Mouse (Mus musculus) midbrain, embryonic 12.5 days (tissue): ENCODE measurements around the gene Smcr8. TPM values are rescaled to one million over a fixed set of nuclear protein-coding genes. Genes with fewer than 3 reads are reported as not detected.

ENCODE experiments used
- ATAC-seq: fragments of 200-750 bp; cut with Nextera tagmentation; 2 replicates; pipeline ENCODE4 v1.8.0; 2017; ENCODE audit warnings: low read depth, moderate TSS enrichment, moderate library complexity; ENCODE audit not compliant: low FRiP score
- H3K27ac ChIP-seq: fragments of 300-500 bp; sonication (generic); replicated peaks from 2 replicates; pipeline ENCODE4 v1.5.1; 2016; ENCODE audit warnings: mild to moderate bottlenecking
- H3K27me3 ChIP-seq: fragments of 300-500 bp; sonication (generic); 2 replicates; pipeline ENCODE4 v1.6.1; 2016; ENCODE audit warnings: mild to moderate bottlenecking
- H3K36me3 ChIP-seq: fragments of 300-500 bp; sonication (generic); 2 replicates; pipeline ENCODE4 v1.6.1; 2016
- H3K4me1 ChIP-seq: fragments of 300-500 bp; sonication (generic); 2 replicates; pipeline ENCODE4 v1.6.1; 2016
- H3K4me2 ChIP-seq: fragments of 300-500 bp; sonication (generic); replicated peaks from 2 replicates; pipeline ENCODE4 v1.6.1; 2016; ENCODE audit warnings: mild to moderate bottlenecking, moderate library complexity
- H3K4me3 ChIP-seq: fragments of 300-500 bp; sonication (generic); 2 replicates; pipeline ENCODE4 v1.5.1; 2016; ENCODE audit warnings: mild to moderate bottlenecking
- H3K9ac ChIP-seq: fragments of 300-500 bp; sonication (generic); replicated peaks from 2 replicates; pipeline ENCODE4 v1.6.1; 2016; ENCODE audit warnings: mild to moderate bottlenecking, moderate library complexity
- H3K9me3 ChIP-seq: fragments of 300-500 bp; sonication (generic); 2 replicates; pipeline ENCODE4 v1.6.1; 2016; ENCODE audit warnings: mild to moderate bottlenecking
- WGBS: fragments of 180-500 bp; shearing (Covaris S2); methylation state at CpG from one replicate; pipeline ENCODE4 v1.1.7; 2016; 5-methylcytosine and 5-hydroxymethylcytosine counted together
- polyA plus RNA-seq: library from polyadenylated mRNA; unstranded; fragments of >200 nt; fragmentation: Nextera tagmentation; extraction: Ambion mirVana; gene quantifications from 2 replicates; pipeline ENCODE4 v1.2.1, GENCODE M21; 2016

Smcr8 gene
- polyA plus RNA-seq = 11.3 and 11.6 TPM in 2 replicates

DNA sequence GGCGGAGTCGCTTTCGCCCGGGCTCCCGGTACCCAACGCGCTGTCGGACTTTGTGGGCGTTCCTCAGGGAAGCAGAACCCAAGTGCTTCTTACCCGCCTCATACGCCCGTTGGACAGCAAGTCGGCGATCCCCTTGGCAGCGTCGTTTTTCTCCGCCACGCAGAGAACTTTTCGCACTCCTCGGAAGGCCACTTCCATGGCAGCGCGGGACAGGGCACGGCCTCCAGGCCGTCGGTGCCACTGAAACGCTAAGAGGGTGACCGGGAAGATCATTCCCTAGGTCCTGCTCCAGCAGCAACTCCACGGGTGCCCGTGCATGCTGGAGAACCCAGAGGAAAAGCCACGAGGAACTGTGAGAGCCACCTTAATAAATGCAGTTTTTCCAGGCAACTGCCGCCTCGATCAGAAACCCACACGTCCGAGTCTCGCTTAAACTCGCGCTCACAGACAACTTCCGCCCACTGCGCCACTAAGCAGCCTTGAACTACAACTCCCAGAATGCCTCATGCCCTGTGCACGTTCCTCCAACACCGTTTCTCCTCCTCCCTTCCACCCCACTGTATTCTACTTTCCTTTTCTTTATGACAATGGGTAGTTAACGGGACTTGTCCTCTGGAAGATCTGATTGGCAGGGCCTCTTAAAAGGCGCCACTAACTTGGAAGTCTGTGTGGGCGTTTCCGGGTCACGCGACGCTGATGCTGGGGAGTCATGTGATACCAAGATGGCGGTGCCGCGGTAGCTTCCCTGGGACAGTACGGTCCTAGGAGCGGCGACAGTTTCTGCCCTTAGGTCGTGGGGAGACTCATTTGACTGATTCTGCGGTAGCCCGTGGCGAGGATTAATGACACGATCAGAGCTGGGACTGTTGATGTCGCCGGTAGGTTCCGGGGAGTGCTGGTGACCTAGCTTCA lies at the start of gene Smcr8, which contains the start of gene Top3a:
Smcr8 (plus strand) TSS at position 696 of the 912 bp plus-strand sequence.
Top3a (minus strand) TSS at position 537 of the 912 bp plus-strand sequence.
- under 1% methylated on average over 62 of the region's 62 CpGs for WGBS
- no peaks in the 10 kb centered on the region for H3K27me3 ChIP-seq
- ATAC-seq = peak; percentile 98
- H3K36me3 ChIP-seq = peaks cover 13% of the 10 kb centered on the region; the same call in 1 of the 2 replicates
- H3K4me1 ChIP-seq = peaks cover 61% of the 10 kb centered on the region
- peak within 1 kb of the TSS; percentile 89 for H3K4me2 ChIP-seq
- H3K9ac ChIP-seq = peak within 1 kb of the TSS; percentile 79
- peak within 1 kb of the TSS; percentile 79 for H3K27ac ChIP-seq
- H3K9me3 ChIP-seq = no peaks in the 10 kb centered on the region
- peak within 1 kb of the TSS; percentile 67 for H3K4me3 ChIP-seq

GRCm38 (mm10) chr11:60728260-60728761 lies 49.0 kb upstream of the Smcr8 start, which contains the start of gene Mief2:
Gene Mief2 (plus strand): TSS chr11:60728398.
- Histone ChIP-seq H3K4me1 (peaks cover 31% of the 10 kb centered on the region), H3K4me2 (peak within 1 kb of the TSS; percentile 75), H3K9ac (peak within 1 kb of the TSS; percentile 90), H3K4me3 (peak within 1 kb of the TSS; percentile 91), H3K9me3 (no peaks in the 10 kb centered on the region), H3K27ac (peak within 1 kb of the TSS; percentile 88), H3K36me3 (peaks cover 41% of the 10 kb centered on the region), H3K27me3 (no peaks in the 10 kb centered on the region)
- under 1% methylated on average over 44 of the region's 44 CpGs for WGBS
- ATAC-seq = peak; percentile 83

DNA sequence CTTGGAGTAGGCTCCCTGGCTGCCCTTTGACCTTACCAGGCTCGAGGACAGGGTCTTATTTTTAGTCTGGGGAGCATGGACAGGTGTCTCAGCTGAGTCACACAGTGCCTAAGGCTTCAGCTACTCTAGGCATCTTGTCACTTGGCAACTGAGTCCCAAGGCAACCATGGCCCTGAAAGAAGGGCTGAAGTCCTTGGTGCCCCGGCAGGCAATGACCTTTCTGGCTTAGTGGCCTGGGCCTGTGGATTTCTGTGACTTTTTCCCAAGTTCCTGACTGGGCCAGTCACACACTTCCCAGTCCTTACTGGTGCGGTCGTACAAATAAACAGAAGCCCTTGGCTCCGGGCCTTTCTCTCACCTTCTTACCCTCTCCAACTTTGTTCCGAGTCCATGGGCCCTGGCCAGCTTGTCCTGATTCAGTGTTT lies 48.1 kb upstream of the Smcr8 start:
- ATAC-seq = no peak
- Histone ChIP-seq H3K9me3 (no peaks in the 10 kb centered on the region), H3K4me2 (peak overlapping the region; percentile 75), H3K9ac (no peak overlapping the region), H3K36me3 (peaks cover 40% of the 10 kb centered on the region), H3K27ac (no peak overlapping the region), H3K4me3 (peak overlapping the region; percentile 91), H3K27me3 (no peaks in the 10 kb centered on the region), H3K4me1 (peaks cover 31% of the 10 kb centered on the region)
- 82% methylated on average over 6 of the region's 6 CpGs for WGBS

DNA sequence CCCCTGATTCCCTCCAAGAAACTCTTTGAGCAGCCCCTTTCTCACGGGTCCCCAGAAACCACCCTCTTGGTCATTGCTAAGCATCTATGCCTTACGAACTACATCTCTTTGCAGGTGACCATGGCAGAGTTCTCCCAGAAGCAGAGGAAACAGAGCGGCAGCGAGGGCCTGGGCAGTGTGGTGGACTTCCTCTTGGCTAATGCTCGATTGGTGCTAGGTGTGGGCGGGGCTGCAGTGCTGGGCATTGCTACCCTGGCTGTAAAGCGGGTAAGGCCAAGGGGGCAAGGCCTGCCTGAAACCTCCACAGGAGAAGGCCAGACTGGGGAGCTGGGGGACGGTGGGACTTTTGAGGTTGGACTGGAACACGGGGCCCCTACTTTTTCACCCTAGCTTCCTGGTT lies 47.2 kb upstream of the Smcr8 start:
- peaks cover 36% of the 10 kb centered on the region for H3K36me3 ChIP-seq
- no peak overlapping the region for H3K4me2 ChIP-seq
- ATAC-seq = no peak
- H3K27me3 ChIP-seq = no peaks in the 10 kb centered on the region
- no peaks in the 10 kb centered on the region for H3K9me3 ChIP-seq
- peaks cover 31% of the 10 kb centered on the region for H3K4me1 ChIP-seq
- H3K4me3 ChIP-seq = no peak overlapping the region
- H3K9ac ChIP-seq = no peak overlapping the region
- 85% methylated on average over 9 of the region's 9 CpGs for WGBS
- H3K27ac ChIP-seq = no peak overlapping the region

- Histone ChIP-seq H3K4me1 (peaks cover 26% of the 10 kb centered on the region), H3K9me3 (no peaks in the 10 kb centered on the region), H3K27ac (no peak overlapping the region), H3K9ac (no peak overlapping the region; the same call in 1 of the 2 replicates), H3K4me2 (no peak overlapping the region), H3K36me3 (peaks cover 36% of the 10 kb centered on the region), H3K27me3 (no peaks in the 10 kb centered on the region), H3K4me3 (no peak overlapping the region)
- WGBS = 88% methylated on average over 14 of the region's 14 CpGs
- no peak for ATAC-seq
Measured at GRCm38 (mm10) chr11:60731251-60731650, 46.1 kb upstream of the Smcr8 start.

GRCm38 (mm10) chr11:60734206-60734605 lies 43.1 kb upstream of the Smcr8 start:
- Histone ChIP-seq H3K4me1 (peaks cover 6% of the 10 kb centered on the region), H3K4me2 (no peak overlapping the region), H3K36me3 (peaks cover 36% of the 10 kb centered on the region), H3K4me3 (no peak overlapping the region), H3K9ac (no peak overlapping the region), H3K27ac (no peak overlapping the region), H3K9me3 (no peaks in the 10 kb centered on the region), H3K27me3 (no peaks in the 10 kb centered on the region)
- WGBS = 88% methylated on average over 2 of the region's 2 CpGs
- no peak for ATAC-seq

- Histone ChIP-seq H3K27me3 (no peaks in the 10 kb centered on the region), H3K4me1 (no peaks in the 10 kb centered on the region), H3K9me3 (no peaks in the 10 kb centered on the region), H3K36me3 (peaks cover 45% of the 10 kb centered on the region), H3K4me2 (no peak overlapping the region), H3K27ac (no peak overlapping the region), H3K4me3 (no peak overlapping the region), H3K9ac (no peak overlapping the region)
- WGBS = 81% methylated on average over 5 of the region's 5 CpGs
- ATAC-seq = no peak
Measured at GRCm38 (mm10) chr11:60735191-60735590, 42.1 kb upstream of the Smcr8 start.

DNA sequence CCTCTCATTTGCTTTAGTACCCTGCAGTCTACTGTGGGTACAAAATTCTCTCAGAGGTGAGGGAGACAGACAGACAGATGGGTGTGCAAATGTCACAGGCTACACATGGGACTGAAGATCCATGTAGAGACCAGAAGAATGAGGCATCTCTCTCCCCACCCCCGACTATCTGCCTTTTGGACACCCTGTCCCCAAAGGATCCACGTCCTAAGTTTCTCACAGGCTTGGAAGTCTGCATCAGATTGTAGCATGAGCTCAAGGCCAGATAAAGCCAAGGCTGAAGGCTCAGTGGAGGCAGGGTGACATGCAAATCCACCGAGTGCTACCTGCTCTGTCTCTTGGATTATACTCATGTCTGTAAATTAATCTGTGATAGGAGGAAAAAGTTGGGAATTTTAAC lies 40.8 kb upstream of the Smcr8 start:
- H3K4me1 ChIP-seq = no peaks in the 10 kb centered on the region
- 88% methylated on average over 3 of the region's 3 CpGs for WGBS
- no peak overlapping the region for H3K4me3 ChIP-seq
- H3K9me3 ChIP-seq = no peaks in the 10 kb centered on the region
- no peak for ATAC-seq
- H3K27me3 ChIP-seq = no peaks in the 10 kb centered on the region
- peaks cover 47% of the 10 kb centered on the region for H3K36me3 ChIP-seq
- no peak overlapping the region for H3K27ac ChIP-seq
- H3K9ac ChIP-seq = no peak overlapping the region
- no peak overlapping the region for H3K4me2 ChIP-seq

GRCm38 (mm10) chr11:60737450-60737849 lies 39.9 kb upstream of the Smcr8 start:
- Histone ChIP-seq H3K4me2 (no peak overlapping the region), H3K4me3 (no peak overlapping the region), H3K27me3 (no peaks in the 10 kb centered on the region), H3K27ac (no peak overlapping the region), H3K36me3 (peaks cover 50% of the 10 kb centered on the region), H3K9me3 (no peaks in the 10 kb centered on the region), H3K9ac (no peak overlapping the region), H3K4me1 (no peaks in the 10 kb centered on the region)
- no peak for ATAC-seq

GRCm38 (mm10) chr11:60740321-60740720 lies 37.0 kb upstream of the Smcr8 start:
- H3K9ac ChIP-seq = no peak overlapping the region
- H3K36me3 ChIP-seq = peaks cover 61% of the 10 kb centered on the region

GRCm38 (mm10) chr11:60755570-60755969 lies 21.8 kb upstream of the Smcr8 start:
- Histone ChIP-seq H3K4me1 (no peaks in the 10 kb centered on the region), H3K4me2 (no peak overlapping the region), H3K27me3 (no peaks in the 10 kb centered on the region), H3K4me3 (no peak overlapping the region), H3K9me3 (no peaks in the 10 kb centered on the region), H3K27ac (no peak overlapping the region), H3K9ac (no peak overlapping the region), H3K36me3 (peaks cover 80% of the 10 kb centered on the region)
- no peak for ATAC-seq
- WGBS = 96% methylated on average over 7 of the region's 7 CpGs

More at GRCm38 (mm10) chr11:60740321-60740720, 37.0 kb upstream of the Smcr8 start:
- 78% methylated on average over 3 of the region's 3 CpGs for WGBS
- Histone ChIP-seq H3K9me3 (no peaks in the 10 kb centered on the region), H3K4me2 (no peak overlapping the region), H3K27me3 (no peaks in the 10 kb centered on the region), H3K4me1 (no peaks in the 10 kb centered on the region), H3K4me3 (no peak overlapping the region), H3K27ac (no peak overlapping the region)
- no peak for ATAC-seq

GRCm38 (mm10) chr11:60761681-60762080 lies 15.6 kb upstream of the Smcr8 start:
- H3K9me3 ChIP-seq = peaks cover 3% of the 10 kb centered on the region; the same call in 1 of the 2 replicates
- H3K27me3 ChIP-seq = no peaks in the 10 kb centered on the region
- peaks cover 41% of the 10 kb centered on the region for H3K36me3 ChIP-seq
- no peaks in the 10 kb centered on the region for H3K4me1 ChIP-seq
- H3K4me3 ChIP-seq = no peak overlapping the region
- ATAC-seq = no peak
- no peak overlapping the region for H3K27ac ChIP-seq
- no peak overlapping the region for H3K9ac ChIP-seq
- 91% methylated on average over 3 of the region's 3 CpGs for WGBS
- H3K4me2 ChIP-seq = no peak overlapping the region
